Mouse (Mus musculus): ENCODE results near the gene Tacr1. TPM values are rescaled to one million over a fixed set of nuclear protein-coding genes. Genes with fewer than 3 reads are reported as not detected.

Gene Tacr1
- polyA plus RNA-seq (2014; fragmentation: Nextera tagmentation; extraction: Ambion mirVana): 1.2 and 1.9 TPM in 2 replicates

GRCm38 (mm10) chr6:82401595-82402451 lies at the start of gene Tacr1:
TSS of gene Tacr1 (plus strand) at chr6:82402334.
- H3K9me3 ChIP-seq (ENCODE audit: control insufficient read depth, low read length): no peaks in the 10 kb centered on the region
- H3K9ac ChIP-seq (ENCODE audit: low read length): peak within 1 kb of the TSS; percentile 27
- H3K36me3 ChIP-seq (ENCODE audit: control insufficient read depth, insufficient read depth, low read length): no peaks in the 10 kb centered on the region
- peaks cover 37% of the 10 kb centered on the region for H3K27me3 ChIP-seq (ENCODE audit: control insufficient read depth, insufficient read depth, low read length)
- H3K4me1 ChIP-seq (ENCODE audit: control insufficient read depth, insufficient read depth, low read length): 0 out of 2 replicates have a peak, but pooled peaks cover 2% of the 10 kb centered on the region
- DNase-seq (ENCODE audit: low spot score, missing footprints) (peak; percentile 92), ATAC-seq (ENCODE audit: low FRiP score) (peak; percentile 85)
- H3K27ac ChIP-seq (ENCODE audit: low read depth, low read length): peak within 1 kb of the TSS; percentile 33; the same call in 1 of the 2 replicates
- H3K4me3 ChIP-seq (ENCODE audit: low read depth, low read length): peak within 1 kb of the TSS; percentile 30
- WGBS: 1% methylated on average over 28 of the region's 28 CpGs
- H3K4me2 ChIP-seq: peak within 1 kb of the TSS; percentile 71

- WGBS: 90% methylated on average over 3 of the region's 3 CpGs
- H3K27ac ChIP-seq (ENCODE audit: low read depth, low read length): no peak overlapping the region
- H3K9me3 ChIP-seq (ENCODE audit: control insufficient read depth, low read length): no peaks in the 10 kb centered on the region
- H3K27me3 ChIP-seq (ENCODE audit: control insufficient read depth, insufficient read depth, low read length): no peaks in the 10 kb centered on the region
- H3K4me3 ChIP-seq (ENCODE audit: low read depth, low read length): no peak overlapping the region
- DNase-seq (ENCODE audit: low spot score, missing footprints): no peak
- no peak for ATAC-seq (ENCODE audit: low FRiP score)
- H3K9ac ChIP-seq (ENCODE audit: low read length): no peak overlapping the region
- H3K36me3 ChIP-seq (ENCODE audit: control insufficient read depth, insufficient read depth, low read length): no peaks in the 10 kb centered on the region
- H3K4me2 ChIP-seq: no peak overlapping the region
- H3K4me1 ChIP-seq (ENCODE audit: control insufficient read depth, insufficient read depth, low read length): no peaks in the 10 kb centered on the region
Measured at GRCm38 (mm10) chr6:82376144-82376543, 26.0 kb upstream of the Tacr1 start.

GRCm38 (mm10) chr6:82383556-82383955 lies 18.6 kb upstream of the Tacr1 start:
- Histone ChIP-seq H3K4me3 (ENCODE audit: low read depth, low read length) (no peak overlapping the region), H3K4me2 (no peak overlapping the region), H3K36me3 (ENCODE audit: control insufficient read depth, insufficient read depth, low read length) (no peaks in the 10 kb centered on the region), H3K27ac (ENCODE audit: low read depth, low read length) (no peak overlapping the region), H3K9me3 (ENCODE audit: control insufficient read depth, low read length) (no peaks in the 10 kb centered on the region), H3K9ac (ENCODE audit: low read length) (no peak overlapping the region), H3K4me1 (ENCODE audit: control insufficient read depth, insufficient read depth, low read length) (no peaks in the 10 kb centered on the region), H3K27me3 (ENCODE audit: control insufficient read depth, insufficient read depth, low read length) (no peaks in the 10 kb centered on the region)
- ATAC-seq (ENCODE audit: low FRiP score): no peak
- 89% methylated on average over 5 of the region's 5 CpGs for WGBS
- DNase-seq (ENCODE audit: low spot score, missing footprints): no peak

- H3K27ac ChIP-seq (ENCODE audit: low read depth, low read length): no peak overlapping the region
Measured at GRCm38 (mm10) chr6:82402501-82403495, 664 bp downstream of the Tacr1 start.

DNA sequence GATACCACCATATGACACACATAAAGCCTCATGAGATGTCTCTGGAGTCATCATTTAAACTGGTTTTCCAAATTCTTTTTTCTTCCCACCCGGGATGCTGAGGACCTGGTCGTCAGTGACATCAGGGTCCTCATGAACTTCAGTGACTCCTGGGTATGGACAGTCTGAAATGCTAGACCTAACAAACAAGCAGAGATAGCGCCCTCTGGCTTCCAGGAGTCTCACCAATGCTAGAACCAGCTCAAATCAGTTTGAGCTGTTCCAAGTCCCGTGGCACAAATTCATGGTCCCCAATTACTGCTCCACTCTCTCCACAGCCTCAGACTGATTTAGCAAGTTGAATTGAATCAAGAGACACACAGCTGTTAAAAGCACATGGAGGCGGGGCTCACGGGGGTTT lies 16.2 kb downstream of the Tacr1 start:
- Histone ChIP-seq H3K4me2 (no peak overlapping the region), H3K36me3 (ENCODE audit: control insufficient read depth, insufficient read depth, low read length) (no peaks in the 10 kb centered on the region), H3K4me3 (ENCODE audit: low read depth, low read length) (no peak overlapping the region), H3K27ac (ENCODE audit: low read depth, low read length) (no peak overlapping the region), H3K9ac (ENCODE audit: low read length) (no peak overlapping the region), H3K9me3 (ENCODE audit: control insufficient read depth, low read length) (no peaks in the 10 kb centered on the region), H3K27me3 (ENCODE audit: control insufficient read depth, insufficient read depth, low read length) (no peaks in the 10 kb centered on the region), H3K4me1 (ENCODE audit: control insufficient read depth, insufficient read depth, low read length) (no peaks in the 10 kb centered on the region)
- no peak for DNase-seq (ENCODE audit: low spot score, missing footprints)
- no peak for ATAC-seq (ENCODE audit: low FRiP score)
- 83% methylated on average over 6 of the region's 6 CpGs for WGBS

More at GRCm38 (mm10) chr6:82402501-82403495, 664 bp downstream of the Tacr1 start:
- ATAC-seq (ENCODE audit: low FRiP score) (peak; percentile 51), DNase-seq (ENCODE audit: low spot score, missing footprints) (peak; percentile 91)
- Histone ChIP-seq H3K27me3 (ENCODE audit: control insufficient read depth, insufficient read depth, low read length) (peaks cover 37% of the 10 kb centered on the region), H3K4me2 (peak overlapping the region; percentile 71), H3K36me3 (ENCODE audit: control insufficient read depth, insufficient read depth, low read length) (no peaks in the 10 kb centered on the region), H3K4me1 (ENCODE audit: control insufficient read depth, insufficient read depth, low read length) (0 out of 2 replicates have a peak, but pooled peaks cover 2% of the 10 kb centered on the region), H3K4me3 (ENCODE audit: low read depth, low read length) (peak overlapping the region; percentile 30), H3K9ac (ENCODE audit: low read length) (peak overlapping the region; percentile 27), H3K9me3 (ENCODE audit: control insufficient read depth, low read length) (no peaks in the 10 kb centered on the region)
- WGBS: 2% methylated on average over 34 of the region's 34 CpGs

DNA sequence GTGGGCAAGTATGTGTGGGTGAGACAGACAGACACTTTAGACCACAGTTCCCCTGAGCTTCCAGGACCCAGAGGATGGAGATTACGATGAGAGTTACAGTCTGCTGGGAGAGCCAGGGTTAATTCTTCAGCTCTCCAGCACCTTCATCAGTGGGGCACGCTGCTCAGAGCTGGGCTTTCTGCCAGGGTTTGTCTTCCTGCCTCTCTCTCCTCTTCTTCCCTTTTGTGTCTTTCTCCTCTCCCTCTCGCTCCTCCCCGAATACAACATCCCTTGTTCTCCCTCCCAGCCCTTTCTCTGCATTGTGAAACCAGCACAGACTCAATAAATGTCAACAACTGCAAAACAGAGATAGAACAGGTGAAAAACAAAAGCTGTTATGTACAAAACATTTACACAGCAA lies 18.1 kb downstream of the Tacr1 start:
- H3K9ac ChIP-seq (ENCODE audit: low read length): no peak overlapping the region
- ATAC-seq (ENCODE audit: low FRiP score) (no peak), DNase-seq (ENCODE audit: low spot score, missing footprints) (no peak)
- no peaks in the 10 kb centered on the region for H3K36me3 ChIP-seq (ENCODE audit: control insufficient read depth, insufficient read depth, low read length)
- no peaks in the 10 kb centered on the region for H3K9me3 ChIP-seq (ENCODE audit: control insufficient read depth, low read length)
- 55% methylated on average over 4 of the region's 4 CpGs for WGBS
- no peak overlapping the region for H3K27ac ChIP-seq (ENCODE audit: low read depth, low read length)
- H3K27me3 ChIP-seq (ENCODE audit: control insufficient read depth, insufficient read depth, low read length): no peaks in the 10 kb centered on the region
- no peaks in the 10 kb centered on the region for H3K4me1 ChIP-seq (ENCODE audit: control insufficient read depth, insufficient read depth, low read length)
- no peak overlapping the region for H3K4me2 ChIP-seq
- no peak overlapping the region for H3K4me3 ChIP-seq (ENCODE audit: low read depth, low read length)

DNA sequence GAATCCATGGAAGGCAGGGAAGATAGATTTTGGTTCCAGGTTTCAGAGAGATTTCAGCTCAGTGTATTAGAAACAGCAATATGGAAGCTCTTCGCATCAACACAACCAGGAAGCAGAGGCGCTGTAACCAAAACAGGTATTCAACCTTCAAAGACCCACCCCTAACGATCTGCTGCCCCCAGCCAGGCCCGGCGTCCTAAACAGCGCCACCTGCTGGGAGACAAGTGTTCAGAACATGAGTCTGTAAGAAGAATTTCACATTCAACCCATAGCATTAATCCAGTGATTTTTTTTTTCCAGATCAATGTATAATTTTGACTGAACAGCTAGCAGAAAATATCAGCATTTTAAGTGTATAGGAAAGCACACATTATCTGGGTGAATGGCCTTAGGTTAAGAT lies 26.8 kb downstream of the Tacr1 start:
- no peaks in the 10 kb centered on the region for H3K9me3 ChIP-seq (ENCODE audit: control insufficient read depth, low read length)
- no peak overlapping the region for H3K9ac ChIP-seq (ENCODE audit: low read length)
- no peak overlapping the region for H3K27ac ChIP-seq (ENCODE audit: low read depth, low read length)
- H3K4me1 ChIP-seq (ENCODE audit: control insufficient read depth, insufficient read depth, low read length): no peaks in the 10 kb centered on the region
- ATAC-seq (ENCODE audit: low FRiP score) (no peak), DNase-seq (ENCODE audit: low spot score, missing footprints) (no peak)
- H3K4me2 ChIP-seq: no peak overlapping the region
- no peak overlapping the region for H3K4me3 ChIP-seq (ENCODE audit: low read depth, low read length)
- 54% methylated on average over 6 of the region's 6 CpGs for WGBS
- H3K36me3 ChIP-seq (ENCODE audit: control insufficient read depth, insufficient read depth, low read length): no peaks in the 10 kb centered on the region
- no peaks in the 10 kb centered on the region for H3K27me3 ChIP-seq (ENCODE audit: control insufficient read depth, insufficient read depth, low read length)

GRCm38 (mm10) chr6:82429766-82430165 lies 27.6 kb downstream of the Tacr1 start:
- H3K4me3 ChIP-seq (ENCODE audit: low read depth, low read length): no peak overlapping the region
- no peaks in the 10 kb centered on the region for H3K4me1 ChIP-seq (ENCODE audit: control insufficient read depth, insufficient read depth, low read length)
- H3K4me2 ChIP-seq: no peak overlapping the region
- H3K27me3 ChIP-seq (ENCODE audit: control insufficient read depth, insufficient read depth, low read length): no peaks in the 10 kb centered on the region
- 66% methylated on average over 6 of the region's 6 CpGs for WGBS
- no peaks in the 10 kb centered on the region for H3K9me3 ChIP-seq (ENCODE audit: control insufficient read depth, low read length)
- H3K36me3 ChIP-seq (ENCODE audit: control insufficient read depth, insufficient read depth, low read length): no peaks in the 10 kb centered on the region
- no peak for DNase-seq (ENCODE audit: low spot score, missing footprints)
- H3K27ac ChIP-seq (ENCODE audit: low read depth, low read length): no peak overlapping the region
- no peak overlapping the region for H3K9ac ChIP-seq (ENCODE audit: low read length)
- no peak for ATAC-seq (ENCODE audit: low FRiP score)
